Comparison of ENCODE assay signal across 11 mouse cellular contexts in genomic region chr19:7226511-7226914, GRCm38 (mm10). TPM values are rescaled to one million over a fixed set of nuclear protein-coding genes. Genes with fewer than 3 reads are reported as not detected.
A peak's percentile ranks its signal among the peaks of the same experiment; 100 is the strongest.
DNase-seq lines count a peak whose midpoint lies in the region; ATAC-seq lines count a peak whose summit lies in the region.
"Had no signal": no experiment of that assay in that cellular context is flagged by ENCODE, and none has a peak within 500 bp of the region (broad histone marks: within the 10 kb centered on the region; RNA-seq: fewer than 3 reads in every experiment).

No protein-coding gene starts in this region.

- no peaks in the 10 kb centered on the region for H3K4me1 ChIP-seq in intestine, embryonic 14.5 days (replicated peaks; ENCODE audit: control insufficient read depth, insufficient read depth, low read length)
- H3K4me1 ChIP-seq: limb, embryonic 15.5 days; midbrain, embryonic 15.5 days had no signal

- no peak for ATAC-seq in intestine, embryonic 14.5 days (replicated peaks; ENCODE audit: low FRiP score, low TSS enrichment, low read depth)
- peak; percentile 87 for ATAC-seq in monocyte, adult 5-6 weeks (replicated peaks; ENCODE audit: insufficient number of reproducible peaks, low FRiP score, low TSS enrichment, poor library complexity, severe bottlenecking)
- ATAC-seq: midbrain, embryonic 15.5 days had no signal

- H3K36me3 ChIP-seq in intestine, embryonic 14.5 days (ENCODE audit: control insufficient read depth, insufficient read depth, low read length): peaks cover 60% of the 10 kb centered on the region

- H3K9me3 ChIP-seq in intestine, embryonic 14.5 days (ENCODE audit: control insufficient read depth, low read length): no peaks in the 10 kb centered on the region
- H3K9me3 ChIP-seq: limb, embryonic 15.5 days; midbrain, embryonic 15.5 days had no signal

- H3K9ac ChIP-seq in intestine, embryonic 14.5 days (ENCODE audit: low read length): no peak overlapping the region
- H3K9ac ChIP-seq: limb, embryonic 15.5 days; midbrain, embryonic 15.5 days had no signal

- intact Hi-C loops in left cerebral cortex, postnatal 14 days (cut with DNase I): no loop called here

- no peak overlapping the region for H3K4me3 ChIP-seq in intestine, embryonic 14.5 days (ENCODE audit: low read depth, low read length)
- H3K4me3 ChIP-seq: limb, embryonic 15.5 days; midbrain, embryonic 15.5 days had no signal

- H3K27ac ChIP-seq in intestine, embryonic 14.5 days (ENCODE audit: low read depth): peak overlapping the region; percentile 11; the same call in 1 of the 2 replicates
- H3K27ac ChIP-seq: limb, embryonic 15.5 days; midbrain, embryonic 15.5 days had no signal

- H3K27me3 ChIP-seq in intestine, embryonic 14.5 days (replicated peaks; ENCODE audit: control insufficient read depth, insufficient read depth, low read length): no peaks in the 10 kb centered on the region
- H3K27me3 ChIP-seq: limb, embryonic 15.5 days; midbrain, embryonic 15.5 days had no signal

- H3K4me2 ChIP-seq in intestine, embryonic 14.5 days (ENCODE audit: low read length): no peak overlapping the region
- H3K4me2 ChIP-seq: limb, embryonic 15.5 days; midbrain, embryonic 15.5 days had no signal

- peak; percentile 67 to 74 for DNase-seq in kidney, adult 8-10 months
- DNase-seq in kidney, postnatal 14 days: no peak
- DNase-seq in ZHBTc4 (ENCODE audit: low read depth, low spot score): peak; percentile 62
- DNase-seq in intestine, embryonic 14.5 days (ENCODE audit: low spot score): no peak
- DNase-seq in left cerebral cortex, postnatal 14 days (ENCODE audit: low spot score in 2 of 2): no peak
- DNase-seq in left cerebral cortex, adult 18-20 months (ENCODE audit: low spot score in 2 of 2): no peak
- DNase-seq in embryo, embryonic 10 days (ENCODE audit: low spot score): no peak
- DNase-seq: layer of hippocampus, adult 9-11 months had no signal

- 77% methylated on average over 6 of the region's 6 CpGs for WGBS in intestine, embryonic 14.5 days

RNA-seq across cellular contexts. Expression of gene Cox8a, which starts 9.1 kb away (rescaled TPM):
- polyA plus RNA-seq in intestine, embryonic 14.5 days (2014; fragmentation: Nextera tagmentation; extraction: Ambion mirVana): 1,241 and 1,347 TPM in 2 replicates
- 236 to 274 TPM (median 246 TPM) in 3 replicates for total RNA-seq in monocyte, adult 5-6 weeks (2017)
- total RNA-seq in left cerebral cortex, postnatal 14 days (2021): 1,000 to 10,000 TPM; 1,118 to 1,183 TPM
- 1,000 to 10,000 TPM in 1 of 2 experiments, 100 to 1,000 TPM in 1; 906 to 1,040 TPM for total RNA-seq in left cerebral cortex, adult 18-20 months (2021)

RNA-seq across cellular contexts. Expression of gene Naa40, which starts 14.5 kb away (rescaled TPM):
- 67.4 and 73.0 TPM in 2 replicates for polyA plus RNA-seq in intestine, embryonic 14.5 days (2014; fragmentation: Nextera tagmentation; extraction: Ambion mirVana)
- 14.9 to 17.6 TPM (median 17.5 TPM) in 3 replicates for total RNA-seq in monocyte, adult 5-6 weeks (2017)
- total RNA-seq in left cerebral cortex, postnatal 14 days (2021): 10 to 100 TPM; 34.4 to 35.7 TPM
- total RNA-seq in left cerebral cortex, adult 18-20 months (2021): 10 to 100 TPM; 27.7 to 29.8 TPM

RNA-seq across cellular contexts. Expression of gene Otub1, which starts 20.4 kb away (rescaled TPM):
- polyA plus RNA-seq in intestine, embryonic 14.5 days (2014; fragmentation: Nextera tagmentation; extraction: Ambion mirVana): 205 and 224 TPM in 2 replicates
- total RNA-seq in monocyte, adult 5-6 weeks (2017): 71.4 to 75.8 TPM (median 73.8 TPM) in 3 replicates
- 100 to 1,000 TPM; 268 to 271 TPM for total RNA-seq in left cerebral cortex, postnatal 14 days (2021)
- total RNA-seq in left cerebral cortex, adult 18-20 months (2021): 100 to 1,000 TPM; 274 to 284 TPM

RNA-seq across cellular contexts. Expression of gene Rcor2, which starts 40.6 kb away (rescaled TPM):
- polyA plus RNA-seq in intestine, embryonic 14.5 days (2014; fragmentation: Nextera tagmentation; extraction: Ambion mirVana): 8.9 and 11.1 TPM in 2 replicates
- total RNA-seq in monocyte, adult 5-6 weeks (2017): not detected in 3 replicates
- total RNA-seq in left cerebral cortex, postnatal 14 days (2021): 10 to 100 TPM; 15.7 to 16.3 TPM
- 10 to 100 TPM; 17.6 to 17.7 TPM for total RNA-seq in left cerebral cortex, adult 18-20 months (2021)

Comparison
In these comparisons a context has a peak if more than half of its experiments do, and no peak if none do; other contexts are left out.
1. DNase-seq: peak in kidney, adult 8-10 months (2 of 2) and ZHBTc4 (single experiment); none in kidney, postnatal 14 days (single experiment), intestine, embryonic 14.5 days (single experiment), left cerebral cortex, postnatal 14 days (0 of 2), left cerebral cortex, adult 18-20 months (0 of 2) and embryo, embryonic 10 days (single experiment).